In genomic region chr9:9214296-9214695, GRCm38 (mm10) we compare ENCODE assay signal across 30 mouse cellular contexts. TPM values are rescaled to one million over a fixed set of nuclear protein-coding genes. Genes with fewer than 3 reads are reported as not detected.
DNase-seq lines count a peak whose midpoint lies in the region; ATAC-seq and TF ChIP-seq lines count a peak whose summit lies in the region.
"Had no signal": no experiment of that assay in that cellular context is flagged by ENCODE, and none has a peak within 500 bp of the region (broad histone marks: within the 10 kb centered on the region; RNA-seq: fewer than 3 reads in every experiment).

No protein-coding gene starts in this region.

- no peak overlapping the region for H3K4me2 ChIP-seq in intestine, postnatal 0 days (replicated peaks; ENCODE audit: low read depth)
- no peak overlapping the region for H3K4me2 ChIP-seq in intestine, embryonic 15.5 days (replicated peaks)
- H3K4me2 ChIP-seq in midbrain, embryonic 15.5 days, result no peak overlapping the region
- H3K4me2 ChIP-seq: embryonic facial prominence, embryonic 15.5 days; heart, embryonic 13.5 days; hindbrain, embryonic 15.5 days; kidney, embryonic 15.5 days; limb, embryonic 15.5 days; neural tube, embryonic 13.5 days; stomach, embryonic 15.5 days had no signal

- no peak overlapping the region for H3K27ac ChIP-seq in intestine, postnatal 0 days (ENCODE audit: low read depth, low read length)
- no peak overlapping the region for H3K27ac ChIP-seq in intestine, embryonic 15.5 days
- peak overlapping the region; percentile 63 for H3K27ac ChIP-seq in midbrain, embryonic 10.5 days (replicated peaks)
- no peak overlapping the region for H3K27ac ChIP-seq in midbrain, embryonic 15.5 days
- H3K27ac ChIP-seq: embryonic facial prominence, embryonic 15.5 days; heart, embryonic 13.5 days; hindbrain, embryonic 15.5 days; kidney, embryonic 15.5 days; limb, embryonic 15.5 days; neural tube, embryonic 13.5 days; stomach, embryonic 15.5 days had no signal

- H3K27me3 ChIP-seq in intestine, postnatal 0 days (replicated peaks; ENCODE audit: control insufficient read depth, insufficient read depth, low read length), result no peaks in the 10 kb centered on the region
- no peaks in the 10 kb centered on the region for H3K27me3 ChIP-seq in intestine, embryonic 15.5 days (replicated peaks)
- H3K27me3 ChIP-seq in midbrain, embryonic 10.5 days (ENCODE audit: low read depth, poor library complexity, severe bottlenecking), result no peaks in the 10 kb centered on the region
- no peaks in the 10 kb centered on the region for H3K27me3 ChIP-seq in midbrain, embryonic 15.5 days (replicated peaks)
- H3K27me3 ChIP-seq: embryonic facial prominence, embryonic 15.5 days; hindbrain, embryonic 15.5 days; kidney, embryonic 15.5 days; limb, embryonic 15.5 days; neural tube, embryonic 13.5 days; stomach, embryonic 15.5 days had no signal

- no peak overlapping the region for H3K9ac ChIP-seq in intestine, postnatal 0 days (ENCODE audit: low read depth, low read length)
- no peak overlapping the region for H3K9ac ChIP-seq in intestine, embryonic 15.5 days
- H3K9ac ChIP-seq in midbrain, embryonic 15.5 days, result no peak overlapping the region
- H3K9ac ChIP-seq: embryonic facial prominence, embryonic 15.5 days; heart, embryonic 13.5 days; hindbrain, embryonic 15.5 days; kidney, embryonic 15.5 days; limb, embryonic 15.5 days; neural tube, embryonic 13.5 days; stomach, embryonic 15.5 days had no signal

- H3K4me1 ChIP-seq in intestine, postnatal 0 days (replicated peaks; ENCODE audit: control insufficient read depth, insufficient read depth, low read length), result no peaks in the 10 kb centered on the region
- 0 out of 2 replicates have a peak, but pooled peaks cover under 1% of the 10 kb centered on the region for H3K4me1 ChIP-seq in intestine, embryonic 15.5 days (replicated peaks)
- H3K4me1 ChIP-seq in midbrain, embryonic 10.5 days, result peaks cover 14% of the 10 kb centered on the region
- no peaks in the 10 kb centered on the region for H3K4me1 ChIP-seq in midbrain, embryonic 15.5 days
- H3K4me1 ChIP-seq: embryonic facial prominence, embryonic 15.5 days; hindbrain, embryonic 15.5 days; neural tube, embryonic 13.5 days; stomach, embryonic 15.5 days had no signal

- H3K4me3 ChIP-seq in intestine, postnatal 0 days (ENCODE audit: low read depth, low read length), result no peak overlapping the region
- no peak overlapping the region for H3K4me3 ChIP-seq in intestine, embryonic 15.5 days (replicated peaks)
- no peak overlapping the region for H3K4me3 ChIP-seq in midbrain, embryonic 10.5 days
- H3K4me3 ChIP-seq in midbrain, embryonic 15.5 days, result no peak overlapping the region
- H3K4me3 ChIP-seq: embryonic facial prominence, embryonic 15.5 days; heart, embryonic 13.5 days; hindbrain, embryonic 15.5 days; kidney, embryonic 15.5 days; limb, embryonic 15.5 days; neural tube, embryonic 13.5 days; stomach, embryonic 15.5 days had no signal

- no peaks in the 10 kb centered on the region for H3K9me3 ChIP-seq in intestine, postnatal 0 days (ENCODE audit: control insufficient read depth)
- no peaks in the 10 kb centered on the region for H3K9me3 ChIP-seq in intestine, embryonic 15.5 days
- no peaks in the 10 kb centered on the region for H3K9me3 ChIP-seq in midbrain, embryonic 10.5 days (replicated peaks)
- no peaks in the 10 kb centered on the region for H3K9me3 ChIP-seq in midbrain, embryonic 15.5 days
- H3K9me3 ChIP-seq: embryonic facial prominence, embryonic 15.5 days; heart, embryonic 13.5 days; hindbrain, embryonic 15.5 days; kidney, embryonic 15.5 days; limb, embryonic 15.5 days; neural tube, embryonic 13.5 days; stomach, embryonic 15.5 days had no signal

- no peak for ATAC-seq in intestine, postnatal 0 days
- ATAC-seq in intestine, embryonic 15.5 days, result no peak
- no peak for ATAC-seq in midbrain, embryonic 15.5 days (replicated peaks)
- ATAC-seq: activated CD4-positive, CD25-positive, alpha-beta regulatory T cell, adult 4 months; CD4-positive, CD25-positive, alpha-beta regulatory T cell, adult 4 months; forebrain, embryonic 14.5 days had no signal

- no peaks in the 10 kb centered on the region for H3K36me3 ChIP-seq in intestine, postnatal 0 days (ENCODE audit: control insufficient read depth, insufficient read depth)
- H3K36me3 ChIP-seq in intestine, embryonic 15.5 days, result no peaks in the 10 kb centered on the region
- no peaks in the 10 kb centered on the region for H3K36me3 ChIP-seq in midbrain, embryonic 10.5 days
- H3K36me3 ChIP-seq in midbrain, embryonic 15.5 days (replicated peaks), result no peaks in the 10 kb centered on the region
- H3K36me3 ChIP-seq: embryonic facial prominence, embryonic 15.5 days; heart, embryonic 13.5 days; hindbrain, embryonic 15.5 days; kidney, embryonic 15.5 days; limb, embryonic 15.5 days; neural tube, embryonic 13.5 days; stomach, embryonic 15.5 days had no signal

- peak; percentile 31; the same call in 1 of the 2 replicates for TF ChIP-seq CTCF in intestine, postnatal 0 days (IDR thresholded peaks at IDR 0.05; ENCODE audit: low read depth)

- peak; percentile 22 to 32 for DNase-seq in cerebellum, postnatal 14 days
- no peak for DNase-seq in cerebellum, adult 8-10 months
- DNase-seq in midbrain, embryonic 10.5 days (ENCODE audit: low spot score), result no peak
- peak; percentile 2 for DNase-seq in retina, embryonic 14.5 days (ENCODE audit: low spot score)
- DNase-seq in natural killer cell, adult 2 months (ENCODE audit: low spot score in 2 of 2), result no peak
- DNase-seq: adrenal gland, adult 8-10 months; cerebellum, adult 11-12 months; gastrocnemius, postnatal 14 days; heart, adult 11 months; heart, postnatal 14 days; kidney, adult 11 months; left cerebral cortex, postnatal 4 days; lung, adult 2 months; lung, postnatal 4 days; right cerebral cortex, adult 18-20 months; thymus, adult 18-20 months; thymus, postnatal 36 days had no signal

RNA-seq across cellular contexts. Expression of gene Arhgap42, which starts 24.6 kb away (rescaled TPM):
- polyA plus RNA-seq in intestine, postnatal 0 days (2015; fragmentation: Nextera tagmentation; extraction: Ambion mirVana), result 23.4 and 27.2 TPM in 2 replicates
- 34.5 and 43.0 TPM in 2 replicates for polyA plus RNA-seq in intestine, embryonic 15.5 days (2015; fragmentation: Nextera tagmentation; extraction: Ambion mirVana)
- 23.8 and 24.8 TPM in 2 replicates for polyA plus RNA-seq in midbrain, embryonic 10.5 days (2016; fragmentation: Nextera tagmentation; extraction: Ambion mirVana)
- polyA plus RNA-seq in midbrain, embryonic 15.5 days (2015; fragmentation: Nextera tagmentation; extraction: Ambion mirVana), result 17.1 and 19.7 TPM in 2 replicates
- polyA plus RNA-seq: activated CD4-positive, CD25-positive, alpha-beta regulatory T cell, adult 4 months; CD4-positive, CD25-positive, alpha-beta regulatory T cell, adult 4 months had no signal

Comparison
In these comparisons a context has a peak if more than half of its experiments do, and no peak if none do; other contexts are left out.
1. DNase-seq: peak in cerebellum, postnatal 14 days (2 of 2) and retina, embryonic 14.5 days (single experiment); none in cerebellum, adult 8-10 months (single experiment), midbrain, embryonic 10.5 days (single experiment) and natural killer cell, adult 2 months (0 of 2).